Mouse (Mus musculus): ENCODE data around the gene Mageb1.
"Not testable (repeated sequence)": the region's sequence is repeated elsewhere in the genome, so short reads cannot be mapped to it uniquely, and the experiment has no call there.

The Mageb1 gene

GRCm38 (mm10) chrX:92016233-92016632 is at the start of gene Mageb1:
Gene Mageb1, minus strand, starts transcription at chrX:92016333.
- in situ Hi-C loops (cut with MboI; ENCODE audit: low sequenced_read_pairs): not testable (repeated sequence)
